Mouse (Mus musculus) ovary, adult 18-20 months (tissue): ENCODE data around the gene Arfgap3.
"Not testable (repeated sequence)": the region's sequence is repeated elsewhere in the genome, so short reads cannot be mapped to it uniquely, and the experiment has no call there.

Experiments
- DNase-seq: peaks from one replicate; pipeline ENCODE4 v3.0.0; 2022; ENCODE audit warnings: low spot score, mixed read lengths

Gene Arfgap3

DNA sequence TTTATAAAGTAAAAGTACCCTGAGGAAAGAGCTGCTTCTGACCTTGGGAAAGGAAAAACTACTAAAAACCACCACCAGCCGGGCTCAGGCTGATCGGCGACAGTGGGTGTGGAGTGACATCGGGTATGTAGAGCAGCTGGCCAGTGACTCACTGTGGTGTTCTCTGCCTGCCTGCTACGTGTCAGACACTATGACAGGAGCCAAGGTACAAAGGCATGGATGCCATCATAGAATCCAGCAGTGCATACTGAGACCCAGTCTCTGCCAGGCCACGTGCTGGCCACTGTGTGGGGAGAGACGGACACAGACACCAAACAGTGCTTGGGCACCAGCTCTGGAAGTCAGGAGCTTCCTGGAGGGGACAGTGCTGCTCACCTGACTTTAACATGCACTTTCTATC lies 5.1 kb downstream of the Arfgap3 start:
- DNase-seq, result no peak

DNA sequence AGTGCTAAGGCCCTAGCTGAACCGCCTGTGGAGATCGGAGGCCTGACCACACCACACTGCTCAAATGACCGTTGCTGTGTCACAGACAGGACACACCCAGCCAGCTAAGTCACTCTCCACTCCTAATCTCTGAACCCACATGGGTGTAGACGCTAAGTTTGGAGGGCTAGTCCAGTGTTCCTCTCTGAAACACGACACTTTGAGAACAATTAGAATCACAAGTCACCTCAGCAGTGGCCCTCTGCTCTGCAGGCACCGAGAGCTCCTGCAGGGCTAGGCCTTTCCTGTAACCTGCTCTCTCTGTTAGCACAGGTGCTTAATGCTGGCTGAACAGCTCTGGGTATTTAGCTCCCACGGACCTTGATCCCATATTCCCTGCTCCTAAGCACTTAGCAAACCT lies 5.9 kb downstream of the Arfgap3 start:
- no peak for DNase-seq

DNA sequence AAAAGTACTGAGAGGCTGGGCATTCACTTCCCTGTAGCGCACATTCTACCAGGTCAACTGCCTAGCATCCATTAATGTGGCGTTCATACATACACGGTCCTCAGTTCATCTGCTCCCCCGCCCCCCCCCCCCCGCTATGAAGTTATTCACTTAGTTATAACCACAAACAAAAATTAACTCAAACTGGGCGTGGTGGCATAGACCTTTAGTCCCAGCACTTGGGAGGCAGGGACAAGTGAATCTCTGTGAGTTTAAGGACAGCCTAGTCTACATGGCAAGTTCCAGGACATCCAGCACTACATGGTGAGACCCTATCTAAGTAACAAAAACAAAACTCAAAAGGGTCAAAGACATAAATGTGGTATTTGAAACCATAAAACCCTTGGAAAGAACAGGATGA lies 11.1 kb downstream of the Arfgap3 start:
- no peak for DNase-seq

DNA sequence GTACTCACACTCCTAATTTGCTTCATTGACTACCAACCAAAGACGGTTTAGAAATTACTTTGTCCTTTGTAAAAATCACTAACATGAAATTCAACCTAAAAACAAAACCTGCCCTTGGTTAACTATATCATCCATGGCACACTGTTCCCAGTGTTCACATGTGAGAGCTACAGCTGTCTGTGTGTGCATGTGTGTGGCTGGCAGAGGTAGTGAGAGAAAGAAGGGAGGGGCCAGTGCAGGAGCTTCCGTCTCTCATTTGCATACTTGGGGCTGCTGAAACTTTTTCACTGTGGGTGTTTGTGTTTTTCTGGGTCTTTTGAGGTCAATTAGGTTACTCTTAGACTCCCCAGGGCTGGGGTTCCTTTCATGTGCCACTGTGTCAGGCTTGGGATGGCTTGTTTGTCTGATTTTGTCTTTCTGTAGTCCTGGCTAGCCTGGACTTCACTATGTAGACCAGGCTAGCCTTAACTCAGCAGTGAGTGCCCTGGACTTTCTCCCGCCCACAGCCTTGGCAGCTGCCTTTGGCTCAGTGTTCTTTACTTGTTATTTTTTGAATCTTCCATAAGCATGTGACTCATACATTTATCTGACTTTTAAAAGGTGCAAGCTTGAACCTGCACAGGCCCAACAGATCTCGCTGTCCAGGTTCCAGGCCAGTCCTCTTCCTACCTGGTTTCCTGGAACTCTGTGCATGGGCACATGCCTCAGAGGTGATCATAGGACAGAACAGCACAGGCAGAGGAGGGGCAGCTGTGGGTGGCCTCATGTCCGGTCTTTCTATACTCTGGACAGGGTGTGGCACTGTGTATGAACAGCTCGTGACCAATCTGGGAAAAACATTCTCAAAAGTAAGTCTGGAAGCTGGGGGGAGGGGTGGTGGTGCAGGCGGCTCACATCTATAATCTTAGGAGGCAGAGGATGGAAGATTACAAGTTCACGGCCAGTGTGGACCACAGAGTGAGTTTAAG lies 11.9 kb downstream of the Arfgap3 start:
- DNase-seq, result no peak

DNA sequence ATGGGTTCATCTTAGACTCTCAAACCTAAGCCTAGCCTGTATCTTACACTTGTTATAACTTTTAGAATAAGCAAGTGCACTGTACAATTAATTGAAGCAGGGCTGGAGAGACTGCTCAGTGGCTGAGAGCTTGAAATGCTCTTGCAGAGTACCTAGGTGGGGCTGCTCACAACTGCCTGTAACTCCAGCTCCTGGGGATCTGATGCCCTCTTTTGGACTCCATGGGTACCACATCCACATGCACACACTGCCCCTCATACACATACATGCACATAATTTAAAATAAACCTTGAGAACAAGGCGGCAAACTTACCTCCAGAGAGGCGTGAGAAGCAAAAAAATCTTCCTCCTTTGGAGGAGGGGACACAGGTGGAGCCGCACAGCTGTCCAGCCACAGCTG lies 17.7 kb downstream of the Arfgap3 start:
- no peak for DNase-seq

DNA sequence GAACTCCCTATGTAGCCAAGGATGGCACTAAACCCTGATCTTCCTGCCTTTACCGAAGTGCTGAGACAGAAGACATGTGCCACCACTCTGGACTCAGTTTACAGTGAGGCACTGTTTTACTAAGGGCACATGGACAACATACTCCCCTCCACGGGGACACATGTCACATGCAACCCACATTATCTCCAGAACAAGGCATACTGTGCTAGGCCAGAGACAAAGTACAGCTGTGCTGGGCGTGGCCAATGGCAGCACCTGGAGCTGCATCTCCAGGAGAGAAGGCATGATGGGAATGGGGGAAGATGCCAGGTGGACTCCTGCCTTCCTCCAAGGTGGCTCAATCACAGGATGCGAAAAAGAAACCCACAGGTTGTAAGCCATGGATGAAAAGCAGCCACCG lies 21.1 kb downstream of the Arfgap3 start:
- no peak for DNase-seq

DNA sequence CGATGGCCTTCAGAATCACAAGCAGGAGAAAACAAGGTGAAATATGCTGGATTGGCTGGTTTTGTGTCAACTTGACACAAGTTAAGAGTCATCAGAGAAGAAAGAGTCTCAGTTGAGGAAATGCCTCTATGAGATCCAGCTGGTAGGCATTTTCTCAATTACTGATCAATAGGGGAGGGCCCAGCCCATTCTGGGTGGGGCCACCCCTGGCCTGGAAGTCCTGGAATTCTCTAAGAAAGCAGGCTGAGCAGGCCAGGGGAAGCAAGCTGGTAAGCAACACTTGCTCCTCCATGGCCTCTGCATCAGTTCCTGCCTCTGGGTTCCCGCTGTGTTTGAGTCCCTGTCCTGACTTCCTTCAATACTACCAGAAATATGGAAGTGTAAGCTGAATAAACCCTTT lies 27.0 kb downstream of the Arfgap3 start:
- no peak for DNase-seq

DNA sequence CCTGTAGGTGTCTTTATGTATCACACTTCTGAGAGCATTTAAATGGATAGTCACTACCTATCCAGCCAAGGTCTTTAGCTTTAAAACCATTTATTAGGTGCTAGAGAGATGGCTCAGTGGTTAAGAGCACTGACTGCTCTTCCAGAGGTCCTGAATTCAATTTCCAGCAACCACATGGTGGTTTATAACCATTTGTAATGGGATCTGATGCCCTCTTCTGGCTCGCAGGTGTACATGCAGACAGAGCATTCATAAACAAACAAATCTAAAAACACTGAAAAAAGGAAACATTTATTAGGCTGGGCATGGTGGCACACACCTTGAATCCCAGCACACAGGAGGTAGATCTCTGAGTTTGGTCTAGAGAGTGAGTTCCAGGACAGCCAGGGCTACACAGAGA lies 35.1 kb downstream of the Arfgap3 start:
- DNase-seq, result no peak

DNA sequence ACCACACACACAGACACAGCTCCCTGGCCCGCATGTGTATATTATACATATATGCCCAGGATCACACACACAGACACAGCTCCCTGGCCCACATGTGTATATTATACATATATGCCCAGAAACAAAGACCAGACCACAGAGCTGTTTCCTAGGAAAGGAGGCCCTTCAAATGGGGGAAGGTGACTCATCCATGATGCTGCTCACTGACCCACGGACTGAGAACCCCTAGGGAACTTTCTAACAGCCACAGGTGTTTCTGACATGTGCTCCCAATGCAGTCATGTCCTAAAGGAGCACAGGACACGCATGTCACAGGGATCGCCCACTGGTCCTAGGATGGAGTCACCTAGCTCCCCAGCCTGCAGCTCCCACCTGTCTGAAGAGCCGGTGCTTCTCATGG lies 40.2 kb downstream of the Arfgap3 start:
- no peak for DNase-seq

DNA sequence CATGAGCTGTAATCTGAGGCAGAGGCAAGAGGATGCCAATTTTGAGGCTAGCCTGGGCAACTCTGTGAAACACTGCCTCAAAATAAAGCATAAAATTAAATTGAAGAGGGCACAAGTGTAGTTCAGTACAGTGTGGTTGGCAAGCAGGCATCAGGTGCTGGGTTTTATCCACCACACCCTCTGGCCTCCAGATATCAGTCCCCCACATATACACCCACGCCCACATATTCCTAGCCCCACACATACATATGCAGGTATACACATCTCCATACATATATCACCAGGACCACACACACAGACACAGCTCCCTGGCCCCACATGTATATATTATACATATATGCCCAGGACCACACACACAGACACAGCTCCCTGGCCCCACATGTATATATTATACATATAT lies 41.3 kb downstream of the Arfgap3 start:
- DNase-seq, result not testable (repeated sequence)

DNA sequence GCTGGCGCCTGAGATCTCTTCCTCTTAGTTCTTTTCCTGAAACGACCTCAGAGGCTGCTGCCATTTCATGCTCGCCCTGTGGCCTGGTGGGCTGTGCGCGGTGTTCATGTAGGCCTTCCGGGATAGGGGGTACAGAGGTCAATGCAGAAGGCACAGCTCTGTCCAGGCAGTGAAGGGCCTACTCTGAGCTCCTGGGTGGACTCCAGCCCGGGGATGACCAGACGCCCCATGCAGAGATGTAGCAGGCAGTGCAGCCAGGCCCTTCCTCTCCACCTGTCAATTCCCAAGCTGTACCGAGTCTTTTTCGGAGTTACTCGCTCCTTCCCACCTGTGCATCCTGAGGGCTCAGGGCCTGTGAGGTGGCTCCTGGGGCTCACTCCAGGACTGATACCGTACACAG lies 43.9 kb downstream of the Arfgap3 start:
- DNase-seq, result no peak

DNA sequence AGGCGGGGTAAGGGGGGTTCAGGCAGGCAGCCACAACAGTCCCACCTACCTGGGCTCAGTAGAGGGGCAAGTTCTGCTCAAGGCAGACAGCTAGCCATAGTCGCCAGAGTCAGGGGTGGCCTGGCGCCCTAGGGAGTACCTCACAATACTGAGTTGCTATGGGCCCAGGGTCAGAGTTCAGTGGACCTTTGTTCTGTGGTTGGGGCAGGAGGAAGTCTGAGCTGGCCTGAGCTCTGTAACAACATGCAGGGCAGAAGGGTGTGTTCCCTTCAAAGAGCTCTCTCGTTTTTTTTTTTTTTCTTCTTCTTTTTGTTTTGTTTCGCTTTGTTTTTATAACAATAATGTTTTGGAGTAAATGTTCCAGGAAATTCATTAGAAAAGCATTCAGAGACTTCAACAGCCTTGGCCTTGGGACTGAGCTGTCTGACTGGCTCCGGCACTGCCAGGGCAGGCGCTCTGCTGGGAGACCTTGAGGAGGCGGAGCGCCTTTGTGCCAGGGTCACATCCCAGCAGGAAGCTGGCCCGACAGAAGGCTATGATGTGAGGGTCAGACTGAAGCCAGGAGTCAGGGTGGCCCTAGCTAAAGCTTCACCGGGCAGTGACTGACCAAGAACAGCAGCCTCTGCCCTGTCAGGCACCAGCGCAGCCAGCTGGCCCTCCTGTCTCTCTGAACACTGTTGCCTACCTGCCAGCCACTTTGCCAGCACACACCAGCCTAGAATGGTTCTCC lies 44.7 kb downstream of the Arfgap3 start:
- peak; percentile 97 for DNase-seq

DNA sequence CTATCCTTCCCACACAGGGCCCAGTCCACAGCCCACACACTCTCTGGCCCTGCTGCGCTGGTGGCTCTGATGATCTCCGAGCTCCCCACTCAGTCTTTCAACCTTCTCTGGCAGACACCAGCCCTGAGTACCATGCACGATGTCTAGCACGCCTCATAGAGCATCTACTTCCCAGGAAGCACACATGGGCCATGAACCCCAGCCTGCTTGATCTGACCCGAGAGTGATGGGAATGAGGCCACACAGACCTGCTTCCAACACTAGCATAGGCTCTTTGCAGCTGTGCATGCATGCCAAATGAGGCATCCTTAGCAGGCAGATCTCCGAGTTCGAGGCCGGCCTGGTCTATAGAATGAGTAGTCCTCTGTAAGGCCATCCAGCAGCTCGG lies 45.2 kb downstream of the Arfgap3 start:
- DNase-seq, result no peak

DNA sequence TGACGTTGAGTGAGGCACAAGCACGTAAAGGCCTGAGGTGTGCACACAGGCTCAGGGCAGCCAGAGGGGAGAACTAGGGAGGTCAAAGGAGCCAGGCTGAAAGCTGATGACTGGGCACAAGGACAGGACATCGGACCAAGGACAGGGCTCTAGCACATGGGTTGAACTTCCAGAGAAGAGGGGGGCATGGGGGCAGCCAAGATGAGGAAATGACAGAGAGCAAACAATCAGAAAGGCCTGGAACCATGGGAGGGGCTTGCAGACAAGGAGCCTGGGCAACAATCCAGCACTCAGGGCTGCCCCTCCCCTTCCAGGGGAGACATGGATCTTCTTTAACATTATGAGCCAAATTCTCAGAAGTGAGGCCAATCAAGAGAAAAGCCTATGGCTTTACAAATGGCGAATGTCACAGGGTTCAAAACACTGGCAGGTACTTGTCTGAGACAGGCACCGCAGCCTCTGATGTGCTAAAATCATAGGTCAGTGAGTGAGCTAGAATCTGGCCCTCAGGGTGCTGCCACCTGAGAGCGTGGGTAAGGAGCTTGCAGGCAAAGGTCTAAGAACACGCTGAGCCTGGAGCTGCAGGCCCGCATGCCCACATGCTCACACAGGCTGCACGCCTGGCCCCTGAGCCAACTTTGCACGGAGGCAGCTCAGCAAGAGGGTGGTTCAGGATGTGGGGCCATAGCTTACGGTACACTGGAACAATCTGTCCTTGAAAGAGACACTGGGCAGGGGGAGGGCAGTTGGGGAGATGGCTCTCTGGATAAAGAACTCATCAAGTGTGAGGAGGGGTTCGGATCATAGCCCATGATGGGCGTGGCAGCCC lies 46.2 kb downstream of the Arfgap3 start:
- DNase-seq, result peak; percentile 74

DNA sequence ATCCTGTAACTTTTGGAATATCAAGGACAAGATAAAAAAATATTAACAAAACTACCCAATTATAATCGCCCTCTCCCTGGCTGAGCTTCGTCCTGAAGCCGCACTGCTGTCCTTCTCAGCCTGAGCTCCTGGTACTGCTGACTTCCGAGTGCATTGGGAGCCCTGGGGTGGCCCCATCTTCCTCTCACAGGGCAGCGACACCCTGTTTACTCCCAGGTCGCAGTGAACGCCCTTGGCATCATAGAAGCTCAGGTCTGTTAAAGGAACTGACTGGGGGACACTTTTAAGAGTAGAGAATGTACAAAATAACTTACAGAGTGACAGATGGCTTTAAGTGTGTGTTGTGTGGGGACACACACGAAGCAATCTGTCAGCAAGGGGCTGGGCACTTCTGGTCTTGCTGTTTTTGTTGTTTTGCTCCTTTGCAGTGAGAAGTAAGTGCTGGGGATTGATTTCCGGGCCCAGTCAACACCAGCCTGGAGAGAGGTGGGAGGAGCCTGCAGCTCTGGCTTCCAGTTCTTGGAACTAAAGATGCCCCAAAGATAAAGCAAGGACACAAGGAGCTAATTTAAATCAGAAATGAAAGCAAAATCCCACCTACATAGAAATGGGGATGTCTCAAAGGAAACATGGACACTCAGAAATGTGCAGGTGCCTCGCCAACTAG lies 50.0 kb downstream of the Arfgap3 start:
- DNase-seq, result no peak

DNA sequence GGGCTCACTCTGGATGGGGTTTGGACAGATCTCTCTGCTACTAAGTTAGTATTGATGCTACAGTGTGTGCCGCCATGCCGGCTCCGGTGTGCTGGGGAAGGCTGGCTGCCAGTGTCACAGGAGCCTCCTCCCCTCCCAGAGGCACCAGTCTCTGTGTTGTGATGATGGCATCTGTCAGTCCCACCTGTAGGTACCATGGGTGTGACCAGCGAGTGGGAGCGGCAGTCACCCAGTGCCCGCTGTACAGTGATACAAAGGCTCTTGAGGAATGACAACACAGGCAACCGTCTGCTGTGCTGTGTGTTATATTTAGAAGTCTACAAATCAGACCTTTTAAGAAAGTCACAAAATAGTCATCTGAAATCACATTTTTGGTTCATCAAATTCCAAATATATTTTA lies 50.6 kb downstream of the Arfgap3 start:
- DNase-seq, result no peak

DNA sequence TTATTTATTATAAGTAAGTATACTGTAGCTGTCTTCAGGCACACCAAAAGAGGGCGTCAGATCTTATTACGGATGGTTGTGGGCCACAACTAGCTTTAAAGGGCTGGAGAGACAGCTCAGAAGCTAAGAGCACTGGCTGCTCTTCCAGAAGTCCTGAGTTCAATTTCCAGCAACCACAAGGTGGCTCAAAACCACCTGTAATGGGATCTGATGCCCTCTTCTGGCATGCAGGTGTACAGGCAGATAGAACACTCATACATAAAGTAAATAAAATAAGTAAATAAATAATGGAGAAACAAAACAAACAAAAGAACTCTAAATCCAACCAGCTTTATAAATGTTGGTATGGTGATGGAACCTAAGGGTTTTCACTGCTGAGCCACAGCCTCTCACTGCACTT lies 51.2 kb downstream of the Arfgap3 start:
- no peak for DNase-seq

DNA sequence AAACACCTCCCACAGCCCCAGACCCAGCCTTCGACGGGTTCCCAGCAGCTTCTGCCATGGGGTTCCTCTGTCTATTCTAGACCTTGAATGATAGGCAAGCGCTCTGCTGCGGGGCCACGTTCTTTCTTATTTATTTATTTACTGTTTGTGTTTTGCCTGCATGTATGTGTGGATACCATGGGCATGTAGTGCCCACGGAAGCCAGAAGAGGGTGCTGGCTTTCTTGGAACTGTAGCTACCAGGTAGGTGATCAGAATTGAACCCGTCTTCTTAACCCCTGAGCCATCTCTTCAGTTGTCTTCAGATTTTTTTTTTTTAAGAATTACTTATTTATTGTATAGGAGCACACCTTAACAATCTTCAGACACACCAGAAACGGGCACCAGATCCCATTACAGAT lies 51.7 kb downstream of the Arfgap3 start:
- DNase-seq, result no peak

DNA sequence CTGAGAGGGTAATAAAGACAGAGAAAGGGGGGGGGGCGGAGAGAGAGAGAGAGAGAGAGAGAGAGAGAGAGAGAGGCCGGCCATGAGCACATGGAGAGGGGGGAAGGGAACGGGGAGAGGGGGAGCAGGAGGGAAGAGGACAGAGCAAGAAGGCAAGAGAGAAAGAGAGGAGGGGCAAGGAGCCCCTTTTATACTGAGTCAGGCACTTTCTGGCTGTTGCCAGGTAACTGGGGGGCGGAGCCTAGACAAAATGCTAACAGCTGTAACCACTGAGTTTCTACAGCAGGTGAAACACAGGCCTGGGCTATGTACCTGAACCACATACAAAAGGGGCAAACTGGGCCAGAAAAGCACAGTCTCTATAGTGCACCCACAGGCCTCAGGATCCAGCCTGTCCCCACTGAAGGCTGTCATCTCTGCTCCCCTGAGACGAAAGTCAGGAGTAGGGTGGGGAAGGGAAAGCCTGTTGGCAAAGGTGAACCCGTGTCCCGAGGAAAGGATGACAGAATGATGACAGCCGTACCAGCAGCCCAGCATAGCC lies 53.2 kb downstream of the Arfgap3 start:
- DNase-seq, result no peak

DNA sequence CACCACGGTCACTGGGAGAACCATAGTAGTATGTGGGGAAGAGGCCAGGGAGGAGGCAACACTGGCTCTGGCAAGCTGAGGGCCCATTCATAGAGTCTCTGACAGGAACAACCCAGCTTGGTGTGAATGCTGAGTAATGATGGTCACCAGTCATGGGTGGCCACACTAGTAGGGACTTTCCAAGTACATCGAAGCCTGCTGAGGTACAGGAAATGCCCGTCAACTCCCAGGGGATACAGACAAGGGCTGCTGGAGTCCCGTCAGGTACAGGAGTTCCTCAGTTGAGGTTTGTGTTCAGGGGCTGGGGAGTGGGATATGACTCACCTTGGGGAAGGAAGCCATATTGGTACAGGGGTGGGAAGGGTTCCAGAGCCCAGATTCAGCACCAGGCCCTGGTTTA lies 54.0 kb downstream of the Arfgap3 start:
- DNase-seq, result no peak

DNA sequence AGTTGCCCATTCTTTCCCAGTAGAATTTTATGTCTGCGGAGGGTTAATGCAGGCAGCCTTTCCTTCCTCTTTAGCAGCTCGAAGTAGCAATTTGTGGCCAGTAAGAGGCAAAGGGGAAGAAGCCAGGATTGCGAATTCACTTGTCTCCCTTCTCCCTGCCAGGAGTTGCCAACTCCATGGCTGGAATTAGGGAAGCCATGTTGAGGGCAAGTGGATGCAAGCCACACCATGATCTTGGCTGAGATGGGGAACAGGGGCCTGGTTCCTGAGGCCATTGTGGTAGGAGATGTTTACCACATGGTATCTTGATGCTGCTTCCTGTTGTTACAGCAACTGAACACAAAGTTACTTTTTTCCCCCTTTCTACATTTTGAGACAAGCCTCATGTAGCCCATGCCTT lies 55.1 kb downstream of the Arfgap3 start:
- no peak for DNase-seq
